Mouse (Mus musculus) lung, embryonic 16.5 days (tissue): Measurements from ENCODE around the gene Slc7a5. TPM values are rescaled to one million over a fixed set of nuclear protein-coding genes. Genes with fewer than 3 reads are reported as not detected.

ENCODE experiments used
- ATAC-seq: fragments of 200-750 bp; cut with Nextera tagmentation; 2 replicates; pipeline ENCODE4 v1.8.0; 2017; ENCODE audit warnings: low read depth, mild to moderate bottlenecking, moderate library complexity
- H3K27ac ChIP-seq: fragments of 300-500 bp; sonication (generic); 2 replicates; pipeline ENCODE4 v1.5.1; 2014; ENCODE audit warnings: mild to moderate bottlenecking, control low read depth, low read length
- H3K27me3 ChIP-seq: fragments of 300-500 bp; sonication (generic); 2 replicates; pipeline ENCODE4 v1.6.1; 2014; ENCODE audit warnings: low read depth, low read length, mixed read lengths; ENCODE audit not compliant: control insufficient read depth, insufficient read depth
- H3K36me3 ChIP-seq: fragments of 300-500 bp; sonication (generic); 2 replicates; pipeline ENCODE4 v1.6.1; 2014; ENCODE audit warnings: low read length; ENCODE audit not compliant: control insufficient read depth, insufficient read depth
- H3K4me1 ChIP-seq: fragments of 300-500 bp; sonication (generic); replicated peaks from 2 replicates; pipeline ENCODE4 v1.6.1; 2014; ENCODE audit warnings: low read length, mixed read lengths; ENCODE audit not compliant: control insufficient read depth, insufficient read depth
- H3K4me2 ChIP-seq: fragments of 300-500 bp; sonication (generic); 2 replicates; pipeline ENCODE4 v1.6.1; 2014; ENCODE audit warnings: low read depth, low read length, control low read depth
- H3K4me3 ChIP-seq: fragments of 300-500 bp; sonication (generic); 2 replicates; pipeline ENCODE4 v1.5.1; 2014; ENCODE audit warnings: mild to moderate bottlenecking, low read length, control low read depth
- H3K9ac ChIP-seq: fragments of 300-500 bp; sonication (generic); 2 replicates; pipeline ENCODE4 v1.6.1; 2014; ENCODE audit warnings: low read length, control low read depth
- H3K9me3 ChIP-seq: fragments of 300-500 bp; sonication (generic); 2 replicates; pipeline ENCODE4 v1.6.1; 2016; ENCODE audit warnings: low read length; ENCODE audit not compliant: control insufficient read depth
- WGBS: fragments of 180-500 bp; shearing (Covaris S2); extraction: QIAGEN DNeasy Blood & Tissue Kit; methylation state at CpG from one replicate; pipeline ENCODE4 v1.1.7; 2014; 5-methylcytosine and 5-hydroxymethylcytosine counted together
- polyA plus RNA-seq: library from polyadenylated mRNA; unstranded; fragments of >200 nt; fragmentation: Nextera tagmentation; extraction: Ambion mirVana; gene quantifications from 2 replicates; pipeline ENCODE4 v1.2.1, GENCODE M21; 2015

The Slc7a5 gene
- polyA plus RNA-seq, 1 experiment from 2014 or later, result 10.7 TPM

- Histone ChIP-seq H3K4me2 (no peak overlapping the region), H3K27me3 (no peaks in the 10 kb centered on the region), H3K27ac (no peak overlapping the region), H3K9me3 (no peaks in the 10 kb centered on the region), H3K4me1 (peaks cover 7% of the 10 kb centered on the region), H3K9ac (no peak overlapping the region), H3K36me3 (no peaks in the 10 kb centered on the region), H3K4me3 (no peak overlapping the region)
- WGBS, result 82% methylated on average over 2 of the region's 2 CpGs
- no peak for ATAC-seq
These were observed 37.3 kb downstream of the Slc7a5 start for GRCm38 (mm10) chr8:121870190-121870589.

- no peak for ATAC-seq
- Histone ChIP-seq H3K27me3 (no peaks in the 10 kb centered on the region), H3K4me2 (no peak overlapping the region), H3K36me3 (no peaks in the 10 kb centered on the region), H3K9ac (no peak overlapping the region), H3K9me3 (no peaks in the 10 kb centered on the region), H3K4me3 (no peak overlapping the region), H3K27ac (no peak overlapping the region), H3K4me1 (peaks cover 7% of the 10 kb centered on the region)
- WGBS, result 76% methylated on average over 7 of the region's 7 CpGs
These were observed 38.6 kb downstream of the Slc7a5 start for GRCm38 (mm10) chr8:121868896-121869295.

GRCm38 (mm10) chr8:121868196-121868595 is 39.3 kb downstream of the Slc7a5 start:
- Histone ChIP-seq H3K4me2 (no peak overlapping the region), H3K27ac (no peak overlapping the region), H3K4me3 (no peak overlapping the region), H3K9me3 (no peaks in the 10 kb centered on the region), H3K4me1 (peaks cover 7% of the 10 kb centered on the region), H3K36me3 (no peaks in the 10 kb centered on the region), H3K27me3 (no peaks in the 10 kb centered on the region), H3K9ac (no peak overlapping the region)
- ATAC-seq, result no peak
- 82% methylated on average over 5 of the region's 5 CpGs for WGBS

- Histone ChIP-seq H3K27me3 (no peaks in the 10 kb centered on the region), H3K4me1 (no peaks in the 10 kb centered on the region), H3K27ac (no peak overlapping the region), H3K4me2 (no peak overlapping the region), H3K9ac (no peak overlapping the region), H3K9me3 (no peaks in the 10 kb centered on the region), H3K4me3 (no peak overlapping the region), H3K36me3 (no peaks in the 10 kb centered on the region)
- WGBS, result 57% methylated on average over 8 of the region's 8 CpGs
- ATAC-seq, result no peak
These were observed 42.1 kb downstream of the Slc7a5 start for GRCm38 (mm10) chr8:121865356-121865755.

- H3K27me3 ChIP-seq, result no peaks in the 10 kb centered on the region
- no peaks in the 10 kb centered on the region for H3K9me3 ChIP-seq
- H3K9ac ChIP-seq, result no peak overlapping the region
- H3K4me1 ChIP-seq, result no peaks in the 10 kb centered on the region
- no peak overlapping the region for H3K4me2 ChIP-seq
- no peak overlapping the region for H3K4me3 ChIP-seq
- no peak overlapping the region for H3K27ac ChIP-seq
- no peaks in the 10 kb centered on the region for H3K36me3 ChIP-seq
- 0 out of 2 replicates have a peak, but pooled peaks have one; percentile 23 for ATAC-seq
- 62% methylated on average over 12 of the region's 12 CpGs for WGBS
These were observed 45.5 kb downstream of the Slc7a5 start for GRCm38 (mm10) chr8:121861806-121862548.

GRCm38 (mm10) chr8:121861276-121861675 is 46.2 kb downstream of the Slc7a5 start:
- Histone ChIP-seq H3K4me2 (no peak overlapping the region), H3K27ac (no peak overlapping the region), H3K9ac (no peak overlapping the region), H3K9me3 (no peaks in the 10 kb centered on the region), H3K4me1 (no peaks in the 10 kb centered on the region), H3K27me3 (no peaks in the 10 kb centered on the region), H3K36me3 (no peaks in the 10 kb centered on the region), H3K4me3 (no peak overlapping the region)
- 37% methylated on average over 6 of the region's 6 CpGs for WGBS
- ATAC-seq, result 0 out of 2 replicates have a peak, but pooled peaks have one; percentile 28

- no peak overlapping the region for H3K9ac ChIP-seq
- no peak for ATAC-seq
- H3K9me3 ChIP-seq, result no peaks in the 10 kb centered on the region
- no peak overlapping the region for H3K4me3 ChIP-seq
- H3K36me3 ChIP-seq, result no peaks in the 10 kb centered on the region
- H3K4me1 ChIP-seq, result no peaks in the 10 kb centered on the region
- no peak overlapping the region for H3K27ac ChIP-seq
- H3K27me3 ChIP-seq, result no peaks in the 10 kb centered on the region
- H3K4me2 ChIP-seq, result no peak overlapping the region
- WGBS, result 25% methylated on average over 2 of the region's 2 CpGs
These were observed 49.7 kb downstream of the Slc7a5 start for GRCm38 (mm10) chr8:121857747-121858146.

- Histone ChIP-seq H3K27me3 (no peaks in the 10 kb centered on the region), H3K36me3 (no peaks in the 10 kb centered on the region), H3K4me2 (no peak overlapping the region), H3K4me3 (no peak overlapping the region), H3K27ac (no peak overlapping the region), H3K9ac (no peak overlapping the region), H3K9me3 (no peaks in the 10 kb centered on the region), H3K4me1 (peaks cover 2% of the 10 kb centered on the region; the same call in 1 of the 2 replicates)
- ATAC-seq, result no peak
- WGBS, result 59% methylated on average over 9 of the region's 9 CpGs
These were observed 50.2 kb downstream of the Slc7a5 start for GRCm38 (mm10) chr8:121857331-121857730.

GRCm38 (mm10) chr8:121856071-121856746 is 51.3 kb downstream of the Slc7a5 start:
- Histone ChIP-seq H3K27me3 (no peaks in the 10 kb centered on the region; the same call in 1 of the 2 replicates), H3K4me2 (no peak overlapping the region), H3K36me3 (no peaks in the 10 kb centered on the region), H3K4me1 (peaks cover 8% of the 10 kb centered on the region), H3K27ac (no peak overlapping the region), H3K9me3 (no peaks in the 10 kb centered on the region), H3K4me3 (no peak overlapping the region), H3K9ac (no peak overlapping the region)
- ATAC-seq, result no peak
- WGBS, result 68% methylated on average over 14 of the region's 14 CpGs
